ENCODE assay signal across 19 mouse cellular contexts in genomic region chr15:61242161-61242681, GRCm38 (mm10).
A peak's percentile ranks its signal among the peaks of the same experiment; 100 is the strongest.
DNase-seq lines count a peak whose midpoint lies in the region; ATAC-seq lines count a peak whose summit lies in the region.
"Had no signal": no experiment of that assay in that cellular context is flagged by ENCODE, and none has a peak within 500 bp of the region (broad histone marks: within the 10 kb centered on the region; RNA-seq: fewer than 3 reads in every experiment).

No protein-coding gene starts in this region.

- H3K27me3 ChIP-seq in heart, embryonic 12.5 days (replicated peaks), result no peaks in the 10 kb centered on the region
- no peaks in the 10 kb centered on the region for H3K27me3 ChIP-seq in lung, embryonic 16.5 days (ENCODE audit: control insufficient read depth, insufficient read depth, low read depth, low read length)
- H3K27me3 ChIP-seq in intestine, embryonic 16.5 days (replicated peaks; ENCODE audit: control insufficient read depth, insufficient read depth, low read length), result no peaks in the 10 kb centered on the region
- no peaks in the 10 kb centered on the region for H3K27me3 ChIP-seq in hindbrain, embryonic 13.5 days
- H3K27me3 ChIP-seq: embryonic facial prominence, embryonic 12.5 days; forebrain, embryonic 12.5 days; hindbrain, embryonic 15.5 days had no signal

- no peaks in the 10 kb centered on the region for H3K36me3 ChIP-seq in heart, embryonic 12.5 days
- H3K36me3 ChIP-seq in lung, embryonic 16.5 days (ENCODE audit: control insufficient read depth, insufficient read depth, low read length), result no peaks in the 10 kb centered on the region
- no peaks in the 10 kb centered on the region for H3K36me3 ChIP-seq in intestine, embryonic 16.5 days (ENCODE audit: control insufficient read depth, insufficient read depth, low read length)
- no peaks in the 10 kb centered on the region for H3K36me3 ChIP-seq in hindbrain, embryonic 13.5 days
- H3K36me3 ChIP-seq: embryonic facial prominence, embryonic 12.5 days; forebrain, embryonic 12.5 days; G1E; hindbrain, embryonic 10.5 days; hindbrain, embryonic 15.5 days had no signal

- peak overlapping the region; percentile 18; the same call in 1 of the 2 replicates for H3K27ac ChIP-seq in heart, embryonic 12.5 days (ENCODE audit: poor library complexity, severe bottlenecking)
- H3K27ac ChIP-seq in lung, embryonic 16.5 days (ENCODE audit: low read length), result peak overlapping the region; percentile 7; the same call in 1 of the 2 replicates
- H3K27ac ChIP-seq in intestine, embryonic 16.5 days (ENCODE audit: low read length), result no peak overlapping the region
- no peak overlapping the region for H3K27ac ChIP-seq in hindbrain, embryonic 13.5 days
- H3K27ac ChIP-seq: embryonic facial prominence, embryonic 12.5 days; forebrain, embryonic 12.5 days; hindbrain, embryonic 10.5 days; hindbrain, embryonic 15.5 days had no signal

- H3K9me3 ChIP-seq in heart, embryonic 12.5 days (replicated peaks), result no peaks in the 10 kb centered on the region
- H3K9me3 ChIP-seq in lung, embryonic 16.5 days (ENCODE audit: control insufficient read depth, low read length), result no peaks in the 10 kb centered on the region
- no peaks in the 10 kb centered on the region for H3K9me3 ChIP-seq in intestine, embryonic 16.5 days (ENCODE audit: control insufficient read depth, low read length)
- no peaks in the 10 kb centered on the region for H3K9me3 ChIP-seq in hindbrain, embryonic 13.5 days
- H3K9me3 ChIP-seq: embryonic facial prominence, embryonic 12.5 days; forebrain, embryonic 12.5 days; G1E; hindbrain, embryonic 10.5 days; hindbrain, embryonic 15.5 days had no signal

- DNase-seq in heart, adult 11 months, result no peak
- no peak for DNase-seq in lung, postnatal 4 days
- DNase-seq: adrenal gland, postnatal 10 days; cerebellum, adult 11 months; cerebellum, adult 8-10 months; cerebellum, postnatal 14 days; gastrocnemius, postnatal 10 days; heart, postnatal 14 days had no signal

- ATAC-seq in heart, embryonic 12.5 days (ENCODE audit: insufficient number of reproducible peaks, low FRiP score), result no peak
- ATAC-seq in lung, embryonic 16.5 days (ENCODE audit: low read depth), result peak; percentile 65
- ATAC-seq in megakaryocyte, adult 5-6 weeks (ENCODE audit: poor library complexity, severe bottlenecking), result peak; percentile 79
- no peak for ATAC-seq in intestine, embryonic 16.5 days
- ATAC-seq in hindbrain, embryonic 13.5 days (ENCODE audit: low FRiP score), result no peak
- ATAC-seq: forebrain, embryonic 16.5 days had no signal

- H3K4me1 ChIP-seq in heart, embryonic 12.5 days (replicated peaks), result 0 out of 2 replicates have a peak, but pooled peaks cover 4% of the 10 kb centered on the region
- no peaks in the 10 kb centered on the region for H3K4me1 ChIP-seq in lung, embryonic 16.5 days (replicated peaks; ENCODE audit: control insufficient read depth, insufficient read depth, low read length)
- no peaks in the 10 kb centered on the region for H3K4me1 ChIP-seq in intestine, embryonic 16.5 days (ENCODE audit: control insufficient read depth, insufficient read depth, low read length)
- 0 out of 2 replicates have a peak, but pooled peaks cover 3% of the 10 kb centered on the region for H3K4me1 ChIP-seq in hindbrain, embryonic 13.5 days (replicated peaks)

- no peak overlapping the region for H3K9ac ChIP-seq in heart, embryonic 12.5 days
- no peak overlapping the region for H3K9ac ChIP-seq in lung, embryonic 16.5 days (ENCODE audit: low read length)
- no peak overlapping the region for H3K9ac ChIP-seq in intestine, embryonic 16.5 days (ENCODE audit: low read depth, low read length)
- H3K9ac ChIP-seq in hindbrain, embryonic 13.5 days, result no peak overlapping the region
- H3K9ac ChIP-seq: embryonic facial prominence, embryonic 12.5 days; forebrain, embryonic 12.5 days; hindbrain, embryonic 15.5 days had no signal

- no peak overlapping the region for H3K4me3 ChIP-seq in heart, embryonic 12.5 days
- H3K4me3 ChIP-seq in lung, embryonic 16.5 days (ENCODE audit: low read length), result no peak overlapping the region
- no peak overlapping the region for H3K4me3 ChIP-seq in intestine, embryonic 16.5 days (ENCODE audit: low read length)
- no peak overlapping the region for H3K4me3 ChIP-seq in hindbrain, embryonic 13.5 days
- H3K4me3 ChIP-seq: embryonic facial prominence, embryonic 12.5 days; forebrain, embryonic 12.5 days; hindbrain, embryonic 10.5 days; hindbrain, embryonic 15.5 days had no signal

- H3K4me2 ChIP-seq in heart, embryonic 12.5 days, result no peak overlapping the region
- H3K4me2 ChIP-seq in lung, embryonic 16.5 days (ENCODE audit: low read depth, low read length), result no peak overlapping the region
- no peak overlapping the region for H3K4me2 ChIP-seq in intestine, embryonic 16.5 days (ENCODE audit: low read depth, low read length)
- no peak overlapping the region for H3K4me2 ChIP-seq in hindbrain, embryonic 13.5 days
- H3K4me2 ChIP-seq: embryonic facial prominence, embryonic 12.5 days; forebrain, embryonic 12.5 days; hindbrain, embryonic 15.5 days had no signal

- 49% methylated on average over 2 of the region's 2 CpGs for WGBS in heart, embryonic 12.5 days
- 29% methylated on average over 2 of the region's 2 CpGs for WGBS in lung, embryonic 16.5 days
- WGBS in intestine, embryonic 16.5 days, result 58% methylated on average over 2 of the region's 2 CpGs
- 95% methylated on average over 2 of the region's 2 CpGs for WGBS in hindbrain, embryonic 13.5 days

Comparison
In these comparisons a context has a peak if more than half of its experiments do, and no peak if none do; other contexts are left out.
1. ATAC-seq: peak in lung, embryonic 16.5 days (single experiment) and megakaryocyte, adult 5-6 weeks (single experiment); none in heart, embryonic 12.5 days (single experiment), intestine, embryonic 16.5 days (single experiment) and hindbrain, embryonic 13.5 days (single experiment).
2. H3K27ac ChIP-seq: peak in heart, embryonic 12.5 days (single experiment) and lung, embryonic 16.5 days (single experiment); none in intestine, embryonic 16.5 days (single experiment) and hindbrain, embryonic 13.5 days (single experiment).